Mouse (Mus musculus): ENCODE measurements around the gene Gemin2.
A peak's percentile ranks its signal among the peaks of the same experiment; 100 is the strongest.

DNA sequence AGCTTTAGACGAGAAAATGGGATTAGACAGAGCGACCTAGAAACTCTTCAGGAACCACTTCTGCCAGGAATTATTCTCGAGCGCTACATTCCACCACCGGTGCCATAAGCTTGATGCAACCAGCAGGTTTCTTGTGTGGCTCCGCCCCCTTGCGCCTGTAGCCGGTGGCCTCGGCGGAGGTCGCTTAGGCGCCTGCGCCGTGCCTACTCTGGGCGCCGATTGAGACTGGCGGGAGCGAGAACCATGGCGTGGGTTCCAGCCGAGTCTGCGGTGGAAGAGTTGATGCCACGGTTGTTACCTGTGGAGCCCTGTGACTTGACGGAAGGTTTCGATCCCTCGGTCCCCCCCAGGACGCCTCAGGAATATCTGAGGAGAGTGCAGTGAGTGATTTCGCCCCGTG lies at the start of gene Gemin2:
- peak; percentile 41 for TF ChIP-seq CTCF (IDR thresholded peaks at IDR 0.05)
- 0 out of 2 replicates have a peak, but pooled peaks have one; percentile 42 for TF ChIP-seq EP300 (IDR thresholded peaks at IDR 0.05; ENCODE audit: insufficient read depth, low read depth, low read length)
- peak; percentile 94 for TF ChIP-seq POLR2A (IDR thresholded peaks at IDR 0.05; ENCODE audit: insufficient read depth, low read depth, low read length)
